Mouse (Mus musculus) liver, embryonic 15.5 days (tissue): ENCODE results near the gene Ralbp1. TPM values are rescaled to one million over a fixed set of nuclear protein-coding genes. Genes with fewer than 3 reads are reported as not detected.

Experiments used
- ATAC-seq: fragments of 200-750 bp; cut with Nextera tagmentation; 2 replicates; pipeline ENCODE4 v1.8.0; 2017; ENCODE audit warnings: moderate number of reproducible peaks, mild to moderate bottlenecking, moderate library complexity; ENCODE audit not compliant: insufficient read depth
- H3K27ac ChIP-seq: fragments of 300-500 bp; sonication (generic); replicated peaks from 2 replicates; pipeline ENCODE4 v1.5.1; 2015; ENCODE audit warnings: mild to moderate bottlenecking, inconsistent platforms
- H3K27me3 ChIP-seq: fragments of 300-500 bp; sonication (generic); 2 replicates; pipeline ENCODE4 v1.6.1; 2015; ENCODE audit warnings: mild to moderate bottlenecking, inconsistent platforms
- H3K36me3 ChIP-seq: fragments of 300-500 bp; sonication (generic); replicated peaks from 2 replicates; pipeline ENCODE4 v1.6.1; 2015; ENCODE audit warnings: moderate library complexity, mild to moderate bottlenecking, inconsistent platforms
- H3K4me1 ChIP-seq: fragments of 300-500 bp; sonication (generic); replicated peaks from 2 replicates; pipeline ENCODE4 v1.6.1; 2015; ENCODE audit warnings: inconsistent platforms
- H3K4me2 ChIP-seq: fragments of 300-500 bp; sonication (generic); 2 replicates; pipeline ENCODE4 v1.6.1; 2015; ENCODE audit warnings: moderate library complexity, mild to moderate bottlenecking, inconsistent platforms
- H3K4me3 ChIP-seq: fragments of 300-500 bp; sonication (generic); replicated peaks from 2 replicates; pipeline ENCODE4 v1.5.1; 2015; ENCODE audit warnings: mild to moderate bottlenecking, inconsistent platforms
- H3K9ac ChIP-seq: fragments of 300-500 bp; sonication (generic); 2 replicates; pipeline ENCODE4 v1.6.1; 2015; ENCODE audit warnings: moderate library complexity, mild to moderate bottlenecking, inconsistent platforms
- H3K9me3 ChIP-seq: fragments of 300-500 bp; sonication (generic); replicated peaks from 2 replicates; pipeline ENCODE4 v1.6.1; 2016; ENCODE audit warnings: inconsistent platforms
- WGBS: fragments of 180-500 bp; shearing (Covaris S2); methylation state at CpG from one replicate; pipeline ENCODE4 v1.1.7; 2015; ENCODE audit warnings: mixed read lengths; ENCODE audit not compliant: insufficient replicate concordance; 5-methylcytosine and 5-hydroxymethylcytosine counted together
- polyA plus RNA-seq: library from polyadenylated mRNA; unstranded; fragments of >200 nt; fragmentation: Nextera tagmentation; extraction: Ambion mirVana; gene quantifications from 2 replicates; pipeline ENCODE4 v1.2.1, GENCODE M21; 2015

Gene Ralbp1
- polyA plus RNA-seq, 1 experiment from 2014 or later: 38.8 TPM

- no peak overlapping the region for H3K9ac ChIP-seq
- ATAC-seq: no peak
These were observed 87.2 kb downstream of the Ralbp1 start for GRCm38 (mm10) chr17:65798446-65798845.

More at GRCm38 (mm10) chr17:65798446-65798845, 87.2 kb downstream of the Ralbp1 start:
- Histone ChIP-seq H3K9me3 (no peaks in the 10 kb centered on the region), H3K27ac (no peak overlapping the region), H3K4me3 (no peak overlapping the region), H3K4me1 (peaks cover 18% of the 10 kb centered on the region), H3K27me3 (no peaks in the 10 kb centered on the region), H3K36me3 (peaks cover 6% of the 10 kb centered on the region), H3K4me2 (no peak overlapping the region)
- 33% methylated on average over 4 of the region's 4 CpGs for WGBS

Other genes starting within 250 kb of the Ralbp1 start
- gene Txndc2, start 243.6 kb downstream of the Ralbp1 start, polyA plus RNA-seq: not detected in 2 replicates
- gene Rab31, start 113.0 kb downstream of the Ralbp1 start, polyA plus RNA-seq: 6.1 and 6.3 TPM in 2 replicates
- 9.5 and 10.7 TPM in 2 replicates for gene Ppp4r1, start 103.2 kb downstream of the Ralbp1 start, polyA plus RNA-seq
- gene Twsg1, start 65.4 kb upstream of the Ralbp1 start, polyA plus RNA-seq: 16.1 and 17.0 TPM in 2 replicates
- 6.8 and 8.8 TPM in 2 replicates for gene Ankrd12, start 191.3 kb upstream of the Ralbp1 start, polyA plus RNA-seq
- 180 and 198 TPM in 2 replicates for gene Ndufv2, start 215.8 kb upstream of the Ralbp1 start, polyA plus RNA-seq
- 15.2 and 17.1 TPM in 2 replicates for gene Washc1, start 225.7 kb upstream of the Ralbp1 start, polyA plus RNA-seq
- gene Ddx11, start 237.7 kb upstream of the Ralbp1 start, polyA plus RNA-seq: 6.4 and 6.5 TPM in 2 replicates